Mouse (Mus musculus) mouse embryonic stem cell (cell line): Measurements from ENCODE around the gene Nfe2l1.
"Not testable (repeated sequence)": the region's sequence is repeated elsewhere in the genome, so short reads cannot be mapped to it uniquely, and the experiment has no call there.

Experiments used
- in situ Hi-C, 2 experiments: fragments of 300-500 bp; cut with MboI; formaldehyde crosslinking; loops; 1 replicate in 1 of 2; 3 replicates in 1 of 2; pipeline ENCODE4 v1.14.3; 2019 to 2020; ENCODE audit warnings: low sequenced_read_pairs in 2 of 2, low pct_unique_long_range_greater_than_20kb in 1 of 2, mixed read lengths in 1 of 2; ENCODE audit not compliant: unreplicated experiment in 1 of 2

Gene Nfe2l1

DNA sequence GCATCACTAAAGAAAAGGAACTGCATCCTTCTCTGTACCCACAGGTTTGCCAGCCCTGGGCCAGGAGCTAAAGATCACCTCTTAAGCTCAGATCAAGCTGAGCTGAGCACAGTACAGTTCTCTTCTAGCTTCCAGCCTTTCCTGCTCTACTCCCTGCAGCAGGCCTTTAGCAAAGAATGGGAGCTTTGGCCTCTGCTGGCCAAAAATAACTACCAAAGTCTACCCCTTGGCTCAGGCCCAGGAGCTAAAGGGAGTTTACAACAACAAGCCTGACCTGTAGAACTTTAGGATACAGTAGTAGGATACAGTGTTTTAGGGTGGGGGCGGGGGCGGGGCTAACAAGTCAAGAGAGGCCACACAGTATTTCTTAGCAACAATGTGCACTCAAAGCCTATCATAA is 3.3 kb downstream of the Nfe2l1 start:
- in situ Hi-C loops = no loop called here

GRCm38 (mm10) chr11:96824783-96825495 is 4.8 kb downstream of the Nfe2l1 start:
- in situ Hi-C loops = no loop called here

GRCm38 (mm10) chr11:96823880-96824782 is 5.6 kb downstream of the Nfe2l1 start:
- in situ Hi-C loops = no loop called here

DNA sequence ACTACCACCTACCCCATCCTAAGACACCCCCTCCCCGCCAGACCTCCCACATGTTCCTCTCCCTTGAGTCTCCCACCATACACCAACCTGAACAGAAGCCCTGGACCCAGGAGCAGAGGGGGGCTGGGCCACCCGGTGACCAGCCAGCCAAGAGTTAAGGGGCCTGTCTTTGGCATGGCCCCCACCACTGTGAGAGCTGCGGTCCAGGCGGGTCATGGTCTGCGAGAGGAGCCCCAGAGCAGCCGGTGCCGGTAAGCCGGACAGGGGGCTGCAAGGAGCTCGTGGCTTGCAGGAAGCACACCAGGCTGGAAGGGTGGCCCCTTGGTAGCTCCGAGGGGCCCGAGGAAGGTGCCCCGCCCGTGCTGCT is 6.3 kb downstream of the Nfe2l1 start:
- in situ Hi-C loops = no loop called here

DNA sequence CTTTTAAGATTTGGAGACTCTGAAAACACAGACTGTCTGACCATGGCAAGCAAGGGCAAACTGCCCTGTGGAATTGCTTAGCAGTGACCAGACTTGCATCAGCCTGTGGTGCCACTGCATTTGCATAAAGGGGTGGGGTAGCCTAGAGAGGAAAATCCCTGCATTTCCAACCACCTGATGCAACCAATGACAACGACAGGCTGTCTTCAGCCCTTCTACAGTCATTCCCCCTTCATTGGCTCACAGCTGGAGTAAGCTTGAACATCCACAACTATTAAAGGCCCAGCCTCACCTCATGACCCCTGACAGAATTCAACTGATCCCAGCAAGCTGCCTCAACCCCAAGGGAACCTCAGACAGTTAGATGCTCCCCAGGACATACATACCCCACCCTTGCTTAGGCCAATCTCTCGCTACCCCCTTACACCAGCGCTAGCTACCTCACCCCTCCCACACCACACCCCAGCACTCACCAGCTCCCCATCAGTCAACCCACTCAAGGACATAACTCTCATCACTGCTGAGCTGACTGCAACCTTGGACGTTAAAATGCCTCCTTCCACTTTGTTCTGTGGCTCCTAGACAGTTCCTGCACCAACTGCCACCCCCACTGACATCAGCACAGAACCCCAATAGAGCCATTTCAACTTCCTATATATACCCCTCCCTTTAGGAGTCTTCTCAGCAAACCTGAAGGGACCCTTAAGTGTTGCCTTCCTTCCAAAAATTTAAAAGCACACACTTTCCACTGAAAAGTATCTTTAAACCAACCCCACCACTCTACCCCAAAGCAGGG is 6.9 kb downstream of the Nfe2l1 start:
- in situ Hi-C loops = no loop called here

GRCm38 (mm10) chr11:96821956-96822355 is 7.8 kb downstream of the Nfe2l1 start:
- in situ Hi-C loops = no loop called here

GRCm38 (mm10) chr11:96818128-96818710 is 11.5 kb downstream of the Nfe2l1 start:
- in situ Hi-C loops = no loop called here

DNA sequence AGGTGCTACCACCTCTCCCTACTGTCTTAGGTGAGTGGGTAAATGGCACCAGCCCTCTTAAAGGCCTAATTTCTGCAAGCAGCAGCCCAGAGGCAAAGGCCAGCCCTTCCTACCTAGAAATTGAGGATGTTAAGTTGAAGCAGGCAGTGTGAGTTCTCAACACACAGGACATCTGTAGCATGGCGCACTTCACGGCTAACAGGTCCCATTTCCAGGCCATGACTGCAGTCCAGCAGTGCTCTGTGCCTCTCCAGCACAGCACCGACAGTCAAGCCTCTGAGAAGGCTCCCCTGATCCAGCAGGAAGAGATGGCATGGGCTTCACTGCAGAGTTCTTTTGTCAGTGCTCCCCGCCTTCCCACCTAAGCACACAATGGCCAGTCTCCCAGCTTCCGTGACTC is 12.8 kb downstream of the Nfe2l1 start:
- in situ Hi-C loops = no loop called here

DNA sequence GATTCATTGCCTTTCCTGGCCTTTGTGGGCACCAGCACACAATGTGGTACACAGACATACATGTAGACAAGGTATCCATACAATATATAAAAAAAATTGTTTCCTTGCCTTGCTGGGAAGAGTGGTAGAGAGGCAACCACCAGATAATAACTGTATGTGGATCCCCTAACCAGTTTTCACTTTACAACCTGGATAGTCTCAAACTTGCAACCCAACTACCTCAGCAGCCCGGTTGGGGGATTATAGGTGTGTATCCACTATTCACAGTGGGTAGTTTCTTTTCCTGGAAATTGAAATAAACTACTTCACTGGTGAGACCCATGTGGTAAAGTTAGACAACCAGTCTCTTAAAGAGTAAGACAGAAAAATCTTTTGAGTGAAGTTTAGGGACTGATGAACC is 13.3 kb downstream of the Nfe2l1 start:
- in situ Hi-C loops = no loop called here

DNA sequence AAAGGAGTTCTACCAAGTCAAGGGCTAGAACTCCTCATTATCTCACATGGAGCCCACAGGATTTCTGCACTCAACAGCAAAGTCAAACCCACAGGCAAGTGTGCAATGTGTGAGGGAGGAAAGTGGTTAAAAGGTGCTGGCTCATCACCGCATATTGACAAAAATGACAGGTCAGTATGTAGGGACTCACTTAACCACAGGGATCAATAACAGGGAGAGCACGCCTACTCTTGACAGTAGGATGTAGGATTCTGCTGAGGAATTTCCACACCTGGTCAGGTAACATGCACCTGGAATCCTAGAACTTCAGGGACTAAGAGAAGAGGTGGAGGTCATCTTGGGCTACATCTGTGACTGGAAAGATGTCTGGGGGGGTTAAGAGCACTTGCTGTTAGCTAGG is 13.9 kb downstream of the Nfe2l1 start:
- in situ Hi-C loops = no loop called here

GRCm38 (mm10) chr11:96814443-96814842 is 15.3 kb downstream of the Nfe2l1 start:
- in situ Hi-C loops = no loop called here

GRCm38 (mm10) chr11:96813920-96814319 is 15.8 kb downstream of the Nfe2l1 start:
- in situ Hi-C loops = no loop called here

GRCm38 (mm10) chr11:96813455-96813854 is 16.3 kb downstream of the Nfe2l1 start:
- in situ Hi-C loops = no loop called here

DNA sequence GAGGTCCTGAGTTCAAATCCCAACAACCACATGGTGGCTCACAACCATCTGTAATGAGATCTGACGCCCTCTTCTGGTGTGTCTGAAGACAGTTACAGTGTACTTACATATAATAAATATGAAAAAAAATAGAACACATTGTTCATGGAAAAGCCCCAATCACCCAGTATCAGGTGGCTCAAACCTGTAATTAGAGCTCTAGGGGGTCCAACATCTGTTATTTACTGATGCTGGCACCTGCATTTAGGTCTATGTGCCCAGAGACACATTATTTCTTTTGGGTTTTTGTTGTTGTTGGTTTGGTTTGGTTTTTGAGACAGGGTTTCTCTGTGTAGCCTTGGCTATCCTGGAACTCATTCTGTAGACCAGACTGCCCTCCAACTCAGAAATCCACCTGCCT is 18.6 kb downstream of the Nfe2l1 start:
- in situ Hi-C loops = not testable (repeated sequence)

DNA sequence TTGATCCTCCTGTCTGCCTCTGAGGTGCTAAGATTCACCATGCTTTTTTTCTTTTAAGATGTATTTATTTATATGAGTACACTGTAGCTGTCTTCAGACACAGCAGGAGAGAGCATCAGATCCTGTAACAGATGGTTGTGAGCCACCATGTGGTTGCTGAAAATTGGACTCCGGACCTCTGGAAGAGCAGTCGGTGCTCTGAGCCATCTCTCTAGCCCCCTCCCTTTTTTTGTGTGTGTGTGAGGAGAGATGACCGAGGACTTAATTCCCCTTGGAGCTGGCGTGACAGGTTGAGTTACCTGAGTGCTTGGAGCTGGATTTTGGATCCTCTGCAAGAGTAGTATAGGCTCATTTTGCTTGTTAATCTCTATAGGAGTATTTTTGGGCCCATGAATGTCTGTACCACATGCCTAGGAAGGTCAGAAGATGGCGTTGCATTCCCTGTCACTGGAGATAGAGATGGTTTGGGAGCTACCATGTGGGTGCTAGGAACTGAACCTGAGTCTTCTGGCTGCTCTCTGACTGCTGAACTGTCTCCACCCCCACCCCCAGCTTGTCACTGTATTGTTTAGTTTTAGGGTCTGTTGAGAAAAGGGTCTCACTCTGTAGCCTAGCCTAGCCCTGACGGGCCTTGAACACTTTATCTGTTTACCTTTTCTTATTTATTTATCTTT is 20.1 kb downstream of the Nfe2l1 start:
- in situ Hi-C loops = no loop called here

- in situ Hi-C loops = no loop called here
These were observed 21.7 kb downstream of the Nfe2l1 start for GRCm38 (mm10) chr11:96808066-96808465.

- in situ Hi-C loops = no loop called here
These were observed 24.2 kb downstream of the Nfe2l1 start for GRCm38 (mm10) chr11:96805606-96806005.

- in situ Hi-C loops = no loop called here
These were observed 30.3 kb downstream of the Nfe2l1 start for GRCm38 (mm10) chr11:96799511-96799910.
